Mouse (Mus musculus): ENCODE data around the gene Htra3. TPM values are rescaled to one million over a fixed set of nuclear protein-coding genes. Genes with fewer than 3 reads are reported as not detected.

Gene Htra3
- polyA plus RNA-seq, 1 experiment from 2014 or later, result 1.2 TPM

GRCm38 (mm10) chr5:35669747-35670411 lies 9.7 kb downstream of the Htra3 start:
- no peak for ATAC-seq
- Histone ChIP-seq H3K27me3 (replicated peaks) (no peaks in the 10 kb centered on the region), H3K4me3 (no peak overlapping the region), H3K27ac (no peak overlapping the region), H3K4me2 (no peak overlapping the region), H3K36me3 (no peaks in the 10 kb centered on the region), H3K9me3 (replicated peaks) (no peaks in the 10 kb centered on the region), H3K9ac (no peak overlapping the region), H3K4me1 (peaks cover 30% of the 10 kb centered on the region)
- 36% methylated on average over 11 of the region's 11 CpGs for WGBS (ENCODE audit: insufficient replicate concordance)

- Histone ChIP-seq H3K4me3 (no peak overlapping the region), H3K27ac (no peak overlapping the region), H3K9ac (no peak overlapping the region), H3K4me1 (0 out of 2 replicates have a peak, but pooled peaks cover 1% of the 10 kb centered on the region), H3K36me3 (no peaks in the 10 kb centered on the region), H3K9me3 (replicated peaks) (no peaks in the 10 kb centered on the region), H3K27me3 (replicated peaks) (no peaks in the 10 kb centered on the region), H3K4me2 (no peak overlapping the region)
- 75% methylated on average over 7 of the region's 7 CpGs for WGBS (ENCODE audit: insufficient replicate concordance)
- ATAC-seq, result no peak
These were observed 13.4 kb downstream of the Htra3 start for GRCm38 (mm10) chr5:35666152-35666551.

- Histone ChIP-seq H3K27me3 (replicated peaks) (no peaks in the 10 kb centered on the region), H3K27ac (no peak overlapping the region), H3K4me2 (no peak overlapping the region), H3K36me3 (no peaks in the 10 kb centered on the region), H3K4me3 (no peak overlapping the region), H3K9me3 (replicated peaks) (no peaks in the 10 kb centered on the region), H3K4me1 (no peaks in the 10 kb centered on the region), H3K9ac (no peak overlapping the region)
- WGBS (ENCODE audit: insufficient replicate concordance), result 64% methylated on average over 9 of the region's 9 CpGs
- no peak for ATAC-seq
These were observed 17.5 kb downstream of the Htra3 start for GRCm38 (mm10) chr5:35662021-35662545.

- WGBS (ENCODE audit: insufficient replicate concordance), result 65% methylated on average over 6 of the region's 6 CpGs
- H3K4me1 ChIP-seq, result no peaks in the 10 kb centered on the region
- H3K36me3 ChIP-seq, result no peaks in the 10 kb centered on the region
- no peak for ATAC-seq
- no peak overlapping the region for H3K27ac ChIP-seq
- no peaks in the 10 kb centered on the region for H3K9me3 ChIP-seq (replicated peaks)
- H3K4me2 ChIP-seq, result no peak overlapping the region
- H3K4me3 ChIP-seq, result no peak overlapping the region
- H3K27me3 ChIP-seq (replicated peaks), result no peaks in the 10 kb centered on the region
- H3K9ac ChIP-seq, result no peak overlapping the region
These were observed 18.4 kb downstream of the Htra3 start for GRCm38 (mm10) chr5:35661210-35661609.

- H3K4me1 ChIP-seq, result no peaks in the 10 kb centered on the region
- ATAC-seq, result no peak
- H3K9me3 ChIP-seq (replicated peaks), result no peaks in the 10 kb centered on the region
- H3K4me2 ChIP-seq, result no peak overlapping the region
- H3K27me3 ChIP-seq (replicated peaks), result no peaks in the 10 kb centered on the region
- no peaks in the 10 kb centered on the region for H3K36me3 ChIP-seq
- 54% methylated on average over 3 of the region's 3 CpGs for WGBS (ENCODE audit: insufficient replicate concordance)
- no peak overlapping the region for H3K27ac ChIP-seq
- H3K9ac ChIP-seq, result no peak overlapping the region
- H3K4me3 ChIP-seq, result no peak overlapping the region
These were observed 20.1 kb downstream of the Htra3 start for GRCm38 (mm10) chr5:35659503-35659902.

- Histone ChIP-seq H3K4me3 (no peak overlapping the region), H3K36me3 (no peaks in the 10 kb centered on the region), H3K27ac (no peak overlapping the region), H3K27me3 (replicated peaks) (no peaks in the 10 kb centered on the region), H3K4me2 (no peak overlapping the region), H3K9me3 (replicated peaks) (no peaks in the 10 kb centered on the region), H3K9ac (no peak overlapping the region), H3K4me1 (no peaks in the 10 kb centered on the region)
- WGBS (ENCODE audit: insufficient replicate concordance), result 69% methylated on average over 10 of the region's 10 CpGs
- no peak for ATAC-seq
These were observed 23.7 kb downstream of the Htra3 start for GRCm38 (mm10) chr5:35655753-35656485.

GRCm38 (mm10) chr5:35653743-35654395 lies 25.7 kb downstream of the Htra3 start:
- 72% methylated on average over 9 of the region's 9 CpGs for WGBS (ENCODE audit: insufficient replicate concordance)
- H3K4me2 ChIP-seq, result no peak overlapping the region
- no peaks in the 10 kb centered on the region for H3K9me3 ChIP-seq (replicated peaks)
- no peaks in the 10 kb centered on the region for H3K27me3 ChIP-seq (replicated peaks)
- H3K9ac ChIP-seq, result no peak overlapping the region
- H3K4me1 ChIP-seq, result no peaks in the 10 kb centered on the region
- ATAC-seq, result no peak
- H3K36me3 ChIP-seq, result no peaks in the 10 kb centered on the region
- no peak overlapping the region for H3K27ac ChIP-seq
- H3K4me3 ChIP-seq, result no peak overlapping the region

GRCm38 (mm10) chr5:35652872-35653271 lies 26.7 kb downstream of the Htra3 start:
- no peaks in the 10 kb centered on the region for H3K4me1 ChIP-seq
- WGBS (ENCODE audit: insufficient replicate concordance), result 72% methylated on average over 13 of the region's 13 CpGs
- H3K4me2 ChIP-seq, result no peak overlapping the region
- H3K36me3 ChIP-seq, result no peaks in the 10 kb centered on the region
- H3K9me3 ChIP-seq (replicated peaks), result no peaks in the 10 kb centered on the region
- no peak overlapping the region for H3K4me3 ChIP-seq
- H3K27me3 ChIP-seq (replicated peaks), result no peaks in the 10 kb centered on the region
- ATAC-seq, result no peak
- H3K9ac ChIP-seq, result no peak overlapping the region
- no peak overlapping the region for H3K27ac ChIP-seq

GRCm38 (mm10) chr5:35652319-35652718 lies 27.3 kb downstream of the Htra3 start:
- Histone ChIP-seq H3K4me2 (no peak overlapping the region), H3K36me3 (no peaks in the 10 kb centered on the region), H3K9me3 (replicated peaks) (no peaks in the 10 kb centered on the region), H3K27ac (no peak overlapping the region), H3K4me3 (no peak overlapping the region), H3K27me3 (replicated peaks) (no peaks in the 10 kb centered on the region), H3K9ac (no peak overlapping the region), H3K4me1 (no peaks in the 10 kb centered on the region)
- 62% methylated on average over 3 of the region's 3 CpGs for WGBS (ENCODE audit: insufficient replicate concordance)
- no peak for ATAC-seq

- Histone ChIP-seq H3K27ac (no peak overlapping the region), H3K27me3 (replicated peaks) (no peaks in the 10 kb centered on the region), H3K4me2 (no peak overlapping the region), H3K4me3 (no peak overlapping the region), H3K4me1 (0 out of 2 replicates have a peak, but pooled peaks cover 5% of the 10 kb centered on the region), H3K36me3 (no peaks in the 10 kb centered on the region), H3K9ac (no peak overlapping the region), H3K9me3 (replicated peaks) (no peaks in the 10 kb centered on the region)
- WGBS (ENCODE audit: insufficient replicate concordance), result 45% methylated on average over 2 of the region's 2 CpGs
- ATAC-seq, result no peak
These were observed 31.4 kb downstream of the Htra3 start for GRCm38 (mm10) chr5:35648230-35648629.

- Histone ChIP-seq H3K9me3 (replicated peaks) (no peaks in the 10 kb centered on the region), H3K27me3 (replicated peaks) (no peaks in the 10 kb centered on the region), H3K4me1 (0 out of 2 replicates have a peak, but pooled peaks cover 5% of the 10 kb centered on the region), H3K27ac (no peak overlapping the region), H3K4me2 (no peak overlapping the region), H3K9ac (no peak overlapping the region), H3K36me3 (no peaks in the 10 kb centered on the region), H3K4me3 (no peak overlapping the region)
- no peak for ATAC-seq
- 40% methylated on average over 4 of the region's 4 CpGs for WGBS (ENCODE audit: insufficient replicate concordance)
These were observed 32.0 kb downstream of the Htra3 start for GRCm38 (mm10) chr5:35647562-35647961.

GRCm38 (mm10) chr5:35646927-35647326 lies 32.7 kb downstream of the Htra3 start:
- H3K4me1 ChIP-seq, result 0 out of 2 replicates have a peak, but pooled peaks cover 5% of the 10 kb centered on the region
- no peaks in the 10 kb centered on the region for H3K27me3 ChIP-seq (replicated peaks)
- H3K9me3 ChIP-seq (replicated peaks), result no peaks in the 10 kb centered on the region
- 63% methylated on average over 1 of the region's 1 CpGs for WGBS (ENCODE audit: insufficient replicate concordance)
- no peak overlapping the region for H3K9ac ChIP-seq
- no peaks in the 10 kb centered on the region for H3K36me3 ChIP-seq
- ATAC-seq, result no peak
- H3K27ac ChIP-seq, result no peak overlapping the region
- no peak overlapping the region for H3K4me3 ChIP-seq
- H3K4me2 ChIP-seq, result no peak overlapping the region

Measured in liver, embryonic 12.5 days (tissue).